Mouse (Mus musculus) neural tube, embryonic 15.5 days (tissue): ENCODE results near the gene Scel. TPM values are rescaled to one million over a fixed set of nuclear protein-coding genes. Genes with fewer than 3 reads are reported as not detected.

Experiments
- ATAC-seq: fragments of 200-750 bp; cut with Nextera tagmentation; 2 replicates; pipeline ENCODE4 v1.8.0; 2017; ENCODE audit warnings: mild to moderate bottlenecking, moderate TSS enrichment, moderate library complexity; ENCODE audit not compliant: low FRiP score
- H3K27ac ChIP-seq: fragments of 300-500 bp; sonication (generic); replicated peaks from 2 replicates; pipeline ENCODE4 v1.5.1; 2015; ENCODE audit warnings: mild to moderate bottlenecking, inconsistent platforms
- H3K27me3 ChIP-seq: fragments of 300-500 bp; sonication (generic); replicated peaks from 2 replicates; pipeline ENCODE4 v1.6.1; 2015; ENCODE audit warnings: inconsistent platforms
- H3K36me3 ChIP-seq: fragments of 300-500 bp; sonication (generic); 2 replicates; pipeline ENCODE4 v1.6.1; 2015; ENCODE audit warnings: inconsistent platforms
- H3K4me1 ChIP-seq: fragments of 300-500 bp; sonication (generic); 2 replicates; pipeline ENCODE4 v1.6.1; 2015; ENCODE audit warnings: inconsistent platforms
- H3K4me2 ChIP-seq: fragments of 300-500 bp; sonication (generic); 2 replicates; pipeline ENCODE4 v1.6.1; 2015; ENCODE audit warnings: inconsistent platforms, mild to moderate bottlenecking, moderate library complexity
- H3K4me3 ChIP-seq: fragments of 300-500 bp; sonication (generic); replicated peaks from 2 replicates; pipeline ENCODE4 v1.5.1; 2015; ENCODE audit warnings: mild to moderate bottlenecking, inconsistent platforms
- H3K9ac ChIP-seq: fragments of 300-500 bp; sonication (generic); replicated peaks from 2 replicates; pipeline ENCODE4 v1.6.1; 2015; ENCODE audit warnings: mild to moderate bottlenecking, inconsistent platforms
- H3K9me3 ChIP-seq: fragments of 300-500 bp; sonication (generic); replicated peaks from 2 replicates; pipeline ENCODE4 v1.6.1; 2016; ENCODE audit warnings: inconsistent platforms
- WGBS: fragments of 180-500 bp; shearing (Covaris S2); methylation state at CpG from one replicate; pipeline ENCODE4 v1.1.7; 2015; ENCODE audit warnings: mixed read lengths; 5-methylcytosine and 5-hydroxymethylcytosine counted together
- polyA plus RNA-seq: library from polyadenylated mRNA; unstranded; fragments of >200 nt; fragmentation: Nextera tagmentation; extraction: Ambion mirVana; gene quantifications from 2 replicates; pipeline ENCODE4 v1.2.1, GENCODE M21; 2015

Gene Scel
- polyA plus RNA-seq, 1 experiment from 2014 or later = 0.14 TPM

DNA sequence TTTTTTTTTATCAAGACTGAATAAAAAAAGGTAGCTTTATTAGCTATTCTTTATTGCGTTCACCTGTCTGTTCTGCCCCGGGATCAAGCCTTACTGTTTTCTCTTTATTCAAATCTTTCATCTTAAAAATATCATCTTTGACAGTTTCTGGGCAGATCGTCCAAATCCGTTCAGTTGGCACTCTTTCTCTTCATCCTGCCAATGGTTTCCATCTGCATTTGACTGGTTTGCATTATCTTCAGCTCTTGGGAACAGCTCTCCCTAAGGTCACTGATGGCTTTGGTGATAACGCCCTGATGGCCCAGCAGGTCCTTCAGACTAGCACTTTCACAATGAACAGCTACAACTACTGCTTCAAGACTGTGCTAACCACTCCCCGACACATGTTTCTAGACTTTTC, 35.1 kb downstream of the Scel start:
- Histone ChIP-seq H3K27ac (no peak overlapping the region), H3K36me3 (no peaks in the 10 kb centered on the region), H3K4me2 (no peak overlapping the region), H3K27me3 (no peaks in the 10 kb centered on the region), H3K9me3 (no peaks in the 10 kb centered on the region), H3K4me3 (no peak overlapping the region), H3K4me1 (0 out of 2 replicates have a peak, but pooled peaks cover 7% of the 10 kb centered on the region), H3K9ac (no peak overlapping the region)
- 88% methylated on average over 6 of the region's 6 CpGs for WGBS
- no peak for ATAC-seq

DNA sequence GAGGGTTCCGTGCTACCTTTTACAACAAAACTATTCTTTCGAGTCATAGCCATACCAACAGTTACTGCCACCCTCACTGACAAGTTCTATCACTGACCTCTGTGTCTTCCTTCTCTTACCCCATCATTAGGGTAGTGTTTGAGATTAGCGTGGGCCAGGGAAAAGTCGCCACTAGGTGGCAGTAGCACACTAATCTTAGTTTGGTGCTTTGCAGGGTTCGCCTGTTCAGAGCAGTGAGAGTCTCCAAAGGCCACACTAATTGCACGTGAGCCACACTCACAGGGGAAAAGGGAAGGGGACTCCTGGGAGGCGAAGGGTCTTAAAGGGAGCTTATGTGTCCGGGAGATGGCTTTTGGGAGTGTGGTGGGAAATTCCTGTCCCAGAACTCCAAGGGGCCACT, 37.3 kb downstream of the Scel start:
- Histone ChIP-seq H3K4me2 (no peak overlapping the region), H3K4me3 (no peak overlapping the region), H3K9me3 (no peaks in the 10 kb centered on the region), H3K27me3 (no peaks in the 10 kb centered on the region), H3K27ac (no peak overlapping the region), H3K4me1 (0 out of 2 replicates have a peak, but pooled peaks cover 7% of the 10 kb centered on the region), H3K9ac (no peak overlapping the region), H3K36me3 (no peaks in the 10 kb centered on the region)
- 13% methylated on average over 8 of the region's 8 CpGs for WGBS
- peak; percentile 87 for ATAC-seq

DNA sequence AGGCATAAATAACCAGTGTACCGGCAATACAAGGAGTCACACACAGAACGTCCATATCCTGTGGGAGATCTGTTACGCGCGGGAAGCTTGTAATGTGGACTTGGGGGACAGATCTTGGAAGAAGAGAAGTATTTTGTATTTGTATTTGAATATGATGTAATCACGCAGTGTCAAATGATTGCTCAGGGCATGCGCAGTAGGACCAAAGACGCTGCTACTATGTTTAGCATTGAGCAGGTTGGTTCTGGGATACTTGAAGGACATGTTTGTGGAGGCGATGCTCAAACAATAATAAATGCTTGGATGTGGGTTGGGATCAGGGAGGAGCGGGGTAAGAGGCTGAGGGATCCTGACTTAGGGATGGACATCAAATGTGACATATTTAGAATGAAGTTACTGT, 37.8 kb downstream of the Scel start:
- ATAC-seq = 0 out of 2 replicates have a peak, but pooled peaks have one; percentile 39

DNA sequence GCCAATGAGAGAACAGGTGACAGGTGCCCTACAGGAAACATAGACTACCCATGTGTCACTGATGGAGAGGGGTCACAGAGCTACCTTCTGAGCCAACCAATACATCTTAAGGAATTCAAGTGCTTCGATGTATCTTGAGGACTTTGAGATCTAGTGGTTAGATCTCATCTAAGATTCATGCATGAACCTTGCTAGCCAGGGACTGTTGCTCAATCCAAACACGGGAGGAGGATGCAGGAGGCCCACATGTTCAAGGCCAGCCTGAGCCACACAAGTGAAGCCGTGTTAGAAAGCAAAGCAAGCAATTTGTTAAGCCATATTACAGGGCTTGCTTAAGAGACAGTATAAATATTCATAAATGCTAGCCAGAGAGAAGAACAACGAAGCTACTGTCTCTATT, 38.8 kb downstream of the Scel start:
- Histone ChIP-seq H3K9me3 (no peaks in the 10 kb centered on the region), H3K4me2 (no peak overlapping the region), H3K4me1 (0 out of 2 replicates have a peak, but pooled peaks cover 7% of the 10 kb centered on the region), H3K9ac (no peak overlapping the region), H3K27ac (no peak overlapping the region), H3K36me3 (no peaks in the 10 kb centered on the region), H3K27me3 (no peaks in the 10 kb centered on the region), H3K4me3 (no peak overlapping the region)
- no peak for ATAC-seq
- WGBS = 57% methylated on average over 4 of the region's 4 CpGs

More for the DNA sequence above, 37.8 kb downstream of the Scel start:
- H3K27me3 ChIP-seq = no peaks in the 10 kb centered on the region
- 72% methylated on average over 10 of the region's 10 CpGs for WGBS
- no peak overlapping the region for H3K4me3 ChIP-seq
- H3K4me2 ChIP-seq = no peak overlapping the region
- H3K9ac ChIP-seq = no peak overlapping the region
- H3K27ac ChIP-seq = no peak overlapping the region
- H3K36me3 ChIP-seq = no peaks in the 10 kb centered on the region
- 0 out of 2 replicates have a peak, but pooled peaks cover 7% of the 10 kb centered on the region for H3K4me1 ChIP-seq
- H3K9me3 ChIP-seq = no peaks in the 10 kb centered on the region

DNA sequence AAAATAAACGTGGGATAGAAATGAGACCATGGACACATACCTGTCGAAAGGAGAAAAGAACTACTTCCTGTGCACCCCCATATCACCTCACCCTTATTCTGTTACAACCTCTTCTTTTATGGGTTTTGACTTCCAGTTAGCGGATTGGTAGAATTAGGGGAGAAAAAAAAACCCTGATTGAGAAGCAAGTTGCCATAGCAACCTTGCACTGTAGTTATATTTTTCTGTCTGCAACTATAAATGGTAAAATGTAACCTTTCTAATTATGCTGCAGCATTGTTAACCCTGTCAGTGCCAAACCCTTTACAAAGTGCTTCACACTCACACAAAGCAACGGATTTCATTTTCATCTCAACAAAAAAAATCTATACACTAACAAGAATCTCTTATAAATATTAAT, 39.2 kb downstream of the Scel start:
- H3K36me3 ChIP-seq = no peaks in the 10 kb centered on the region
- 0 out of 2 replicates have a peak, but pooled peaks cover 7% of the 10 kb centered on the region for H3K4me1 ChIP-seq
- H3K27ac ChIP-seq = no peak overlapping the region
- no peak overlapping the region for H3K9ac ChIP-seq
- 0 out of 2 replicates have a peak, but pooled peaks have one; percentile 37 for ATAC-seq
- H3K9me3 ChIP-seq = no peaks in the 10 kb centered on the region
- H3K4me2 ChIP-seq = no peak overlapping the region
- H3K27me3 ChIP-seq = no peaks in the 10 kb centered on the region
- H3K4me3 ChIP-seq = no peak overlapping the region
- WGBS = 72% methylated on average over 4 of the region's 4 CpGs

DNA sequence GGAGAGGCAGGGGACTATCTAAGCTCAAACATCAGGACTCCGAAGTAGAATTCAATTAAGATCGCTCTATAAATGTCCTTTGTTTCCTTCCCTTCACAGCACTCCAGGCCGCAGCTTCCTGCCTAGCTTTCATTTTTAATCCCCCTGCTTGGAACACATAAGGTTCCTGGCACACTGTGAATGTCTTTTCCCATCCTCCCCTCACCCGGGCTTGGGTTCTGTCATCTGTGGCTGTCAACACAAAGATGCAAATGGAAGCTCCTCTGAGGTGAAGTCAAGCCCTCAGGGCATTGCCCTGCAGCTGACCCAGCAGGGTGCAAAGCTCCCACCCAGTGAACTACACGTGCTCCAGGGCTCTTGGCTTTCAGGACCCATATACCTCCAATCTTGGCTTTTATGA, 43.5 kb downstream of the Scel start:
- no peaks in the 10 kb centered on the region for H3K27me3 ChIP-seq
- no peak overlapping the region for H3K4me2 ChIP-seq
- no peaks in the 10 kb centered on the region for H3K36me3 ChIP-seq
- H3K27ac ChIP-seq = no peak overlapping the region
- no peak overlapping the region for H3K9ac ChIP-seq
- 0 out of 2 replicates have a peak, but pooled peaks cover 7% of the 10 kb centered on the region for H3K4me1 ChIP-seq
- no peaks in the 10 kb centered on the region for H3K9me3 ChIP-seq
- WGBS = 46% methylated on average over 5 of the region's 5 CpGs
- H3K4me3 ChIP-seq = no peak overlapping the region
- no peak for ATAC-seq

DNA sequence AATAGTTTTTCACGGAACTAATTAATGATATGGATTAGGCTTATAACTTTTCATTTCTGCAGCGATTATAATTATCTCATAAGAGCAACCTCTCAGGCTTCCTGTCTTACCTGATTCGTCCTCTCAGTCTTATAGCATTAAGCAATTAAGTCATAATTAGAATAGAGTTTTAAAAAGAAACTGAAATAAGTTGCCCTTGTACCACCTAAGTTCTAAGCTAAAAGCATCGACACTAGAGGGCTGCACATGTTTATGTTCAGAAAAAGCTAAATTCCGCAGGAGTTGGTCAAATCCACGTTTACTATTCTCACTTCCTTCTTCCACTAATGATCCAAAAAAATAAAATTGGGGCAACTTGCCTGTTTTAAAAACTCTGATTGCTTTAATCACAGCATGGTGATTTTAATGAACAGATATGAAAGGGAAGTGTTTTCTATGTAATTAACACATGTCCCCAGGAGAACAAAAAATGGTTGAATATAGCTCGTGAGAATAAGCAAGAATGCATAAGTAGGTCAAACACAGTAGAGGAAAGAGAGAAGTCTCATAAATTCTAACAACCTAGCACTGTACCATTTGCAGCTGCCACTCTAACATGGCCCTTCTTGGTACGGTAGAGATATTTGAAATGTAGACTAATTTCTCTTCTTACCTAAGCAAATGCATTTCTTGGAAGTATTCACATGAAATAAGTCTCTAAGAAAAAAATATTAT, 48.4 kb downstream of the Scel start:
- ATAC-seq = no peak
- WGBS = 70% methylated on average over 8 of the region's 8 CpGs
- Histone ChIP-seq H3K4me1 (no peaks in the 10 kb centered on the region), H3K4me3 (no peak overlapping the region), H3K9me3 (no peaks in the 10 kb centered on the region), H3K36me3 (no peaks in the 10 kb centered on the region), H3K4me2 (no peak overlapping the region), H3K9ac (no peak overlapping the region), H3K27me3 (no peaks in the 10 kb centered on the region), H3K27ac (no peak overlapping the region)

DNA sequence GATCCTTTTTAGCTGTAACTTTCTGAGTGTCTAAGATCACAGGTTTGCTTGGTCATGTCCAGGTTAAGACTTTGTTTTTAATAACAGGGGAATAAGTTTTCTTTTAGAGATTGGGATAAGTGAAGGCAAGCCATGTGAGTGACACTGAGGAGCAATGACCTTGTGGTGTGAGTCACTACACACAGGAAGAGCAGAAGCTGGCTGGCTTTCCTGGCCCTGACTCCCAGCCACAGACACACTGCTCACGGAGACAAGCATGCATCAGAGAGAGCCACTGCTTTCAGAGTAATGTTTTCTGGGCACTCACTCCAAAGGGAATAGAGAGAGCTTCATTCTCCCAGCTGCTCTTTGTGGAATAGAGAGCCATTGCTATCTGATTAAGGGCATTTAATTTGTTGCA, 54.8 kb downstream of the Scel start:
- Histone ChIP-seq H3K9me3 (no peaks in the 10 kb centered on the region), H3K36me3 (no peaks in the 10 kb centered on the region), H3K4me3 (no peak overlapping the region), H3K27ac (no peak overlapping the region), H3K9ac (no peak overlapping the region), H3K27me3 (no peaks in the 10 kb centered on the region), H3K4me2 (no peak overlapping the region), H3K4me1 (peaks cover 3% of the 10 kb centered on the region; the same call in 1 of the 2 replicates)
- no peak for ATAC-seq
- WGBS = 29% methylated on average over 1 of the region's 1 CpGs

DNA sequence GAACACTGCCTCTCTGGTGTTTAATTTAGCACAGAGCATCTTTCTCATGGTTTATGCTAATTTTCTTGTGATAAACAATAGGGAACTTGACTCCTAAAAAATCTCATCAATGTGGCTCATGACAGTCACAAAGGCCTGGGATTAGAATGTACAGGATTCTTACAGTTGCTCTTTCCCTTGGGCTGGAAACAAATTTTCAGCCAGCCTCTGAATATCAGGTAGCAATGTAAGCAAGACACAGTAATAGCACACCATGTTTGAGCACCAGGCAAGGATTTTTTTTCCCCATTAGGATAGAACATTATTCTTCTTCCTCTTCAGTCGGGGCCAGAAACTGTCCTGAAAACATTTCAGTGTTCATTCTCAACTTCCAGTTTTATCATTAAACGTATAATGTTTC, 55.3 kb downstream of the Scel start:
- H3K9ac ChIP-seq = no peak overlapping the region
- H3K36me3 ChIP-seq = no peaks in the 10 kb centered on the region
- no peaks in the 10 kb centered on the region for H3K27me3 ChIP-seq
- H3K4me3 ChIP-seq = no peak overlapping the region
- no peak for ATAC-seq
- peaks cover 3% of the 10 kb centered on the region; the same call in 1 of the 2 replicates for H3K4me1 ChIP-seq
- 76% methylated on average over 2 of the region's 2 CpGs for WGBS
- H3K4me2 ChIP-seq = no peak overlapping the region
- H3K27ac ChIP-seq = no peak overlapping the region
- H3K9me3 ChIP-seq = no peaks in the 10 kb centered on the region

DNA sequence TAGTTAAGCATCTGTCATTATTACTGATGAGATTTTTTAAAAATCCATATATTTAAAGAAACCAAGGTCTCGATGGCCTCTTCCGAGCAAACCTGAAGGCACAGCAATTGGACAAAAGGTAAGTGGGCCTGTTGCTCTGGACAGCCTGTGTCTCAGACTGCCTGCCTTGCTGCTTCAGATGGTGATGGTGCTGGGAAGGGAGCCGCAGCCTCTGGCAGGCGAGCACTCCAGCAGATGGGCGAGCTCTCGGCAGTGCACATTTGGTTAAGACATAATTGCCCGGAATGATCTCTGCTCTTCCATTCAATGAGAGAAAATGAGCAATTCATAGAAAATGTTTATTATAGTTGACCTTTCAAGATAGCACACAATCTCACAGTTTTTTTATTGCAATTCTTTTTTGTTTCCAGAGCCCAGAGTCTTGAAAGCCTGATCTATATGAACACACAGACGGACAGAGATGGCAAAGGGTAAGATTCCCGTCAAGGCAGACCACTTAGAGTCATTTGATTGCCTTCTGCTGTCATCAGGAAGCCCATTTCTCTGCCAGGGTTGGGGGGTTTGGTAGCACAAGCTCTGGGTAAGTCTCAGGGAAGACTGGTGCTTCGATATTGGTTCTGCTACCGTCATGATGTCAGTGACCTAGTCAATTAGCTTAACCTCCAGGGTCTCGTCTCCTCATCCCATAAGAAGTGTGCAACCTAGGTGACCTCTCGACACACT, 58.6 kb downstream of the Scel start:
- ATAC-seq = no peak
- WGBS = 72% methylated on average over 13 of the region's 13 CpGs
- Histone ChIP-seq H3K4me1 (peaks cover 3% of the 10 kb centered on the region; the same call in 1 of the 2 replicates), H3K27ac (no peak overlapping the region), H3K4me3 (no peak overlapping the region), H3K9me3 (no peaks in the 10 kb centered on the region), H3K27me3 (no peaks in the 10 kb centered on the region), H3K36me3 (no peaks in the 10 kb centered on the region), H3K9ac (no peak overlapping the region), H3K4me2 (no peak overlapping the region)

DNA sequence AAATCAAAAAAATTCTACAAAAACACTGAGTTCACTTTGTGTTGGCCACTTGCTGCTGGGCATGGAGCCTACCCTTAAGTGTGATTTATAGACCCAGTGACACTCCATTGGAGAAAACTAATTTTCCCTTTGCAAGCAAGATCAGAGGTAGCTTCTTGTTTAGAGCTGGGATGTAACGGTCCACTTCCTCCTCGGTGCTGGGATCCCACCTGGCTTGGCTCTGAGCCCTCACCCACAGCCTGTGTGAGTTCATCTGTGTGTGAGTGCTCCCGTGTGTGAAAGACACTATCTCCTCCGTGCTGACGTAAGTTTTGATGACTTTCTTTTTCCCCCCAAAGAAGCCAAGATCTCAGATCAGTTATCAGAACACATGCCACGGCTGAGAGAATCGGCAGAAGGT, 62.7 kb downstream of the Scel start:
- Histone ChIP-seq H3K4me2 (no peak overlapping the region), H3K9me3 (no peaks in the 10 kb centered on the region), H3K27me3 (no peaks in the 10 kb centered on the region), H3K27ac (no peak overlapping the region), H3K4me1 (no peaks in the 10 kb centered on the region), H3K4me3 (no peak overlapping the region), H3K9ac (no peak overlapping the region), H3K36me3 (no peaks in the 10 kb centered on the region)
- WGBS = 79% methylated on average over 7 of the region's 7 CpGs
- no peak for ATAC-seq

DNA sequence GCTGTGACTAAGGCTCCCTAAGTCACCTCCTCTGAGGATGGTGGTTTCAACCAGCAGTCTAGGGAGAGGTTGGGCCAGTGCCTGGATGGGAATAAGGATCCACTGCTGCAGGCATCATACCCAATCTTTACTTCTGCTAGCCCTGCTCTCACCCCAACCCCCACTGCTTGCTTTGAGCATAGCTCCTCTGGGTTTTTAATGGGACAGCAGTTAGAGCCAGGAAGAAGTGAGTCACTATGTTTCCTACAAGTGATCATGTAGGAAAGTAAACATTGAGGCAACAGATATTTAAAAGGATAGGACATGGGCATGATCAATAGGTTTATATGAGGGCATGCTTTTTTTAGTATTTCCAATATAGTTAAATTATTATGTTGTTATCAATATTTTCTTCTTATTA, 63.9 kb downstream of the Scel start:
- Histone ChIP-seq H3K4me1 (no peaks in the 10 kb centered on the region), H3K4me2 (no peak overlapping the region), H3K9me3 (no peaks in the 10 kb centered on the region), H3K4me3 (no peak overlapping the region), H3K27ac (no peak overlapping the region), H3K9ac (no peak overlapping the region), H3K27me3 (no peaks in the 10 kb centered on the region), H3K36me3 (no peaks in the 10 kb centered on the region)
- ATAC-seq = no peak
